Mouse (Mus musculus) spleen, embryonic (tissue): ENCODE measurements around the gene Cx3cr1.

ENCODE experiments used
- CTCF ChIA-PET: fragments of 350-600 bp; sonication (Branson Sonifier 250); formaldehyde crosslinking; loops from one replicate; lab custom pipeline; 2022; lab: Charles Lee

Cx3cr1 gene

DNA sequence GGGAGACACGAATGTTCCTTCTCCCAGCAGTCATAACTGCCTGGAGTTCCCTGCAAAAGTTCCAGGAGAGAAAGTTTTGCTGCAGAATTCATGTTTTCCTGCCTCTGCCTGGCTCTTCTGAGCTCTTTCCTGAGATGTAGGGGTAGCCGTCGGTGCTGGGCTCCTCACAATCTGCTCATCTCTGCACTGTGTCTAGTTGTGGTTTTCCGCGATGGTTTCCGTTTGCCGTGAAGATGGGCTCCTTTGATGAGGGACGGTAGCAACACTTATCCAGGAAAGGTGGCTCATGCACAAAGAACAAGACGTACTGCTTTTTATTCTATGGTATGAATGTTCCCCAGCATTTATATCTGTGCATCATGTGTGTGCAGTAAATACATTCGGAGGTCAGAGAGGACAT, 39.3 kb downstream of the Cx3cr1 start:
- CTCF ChIA-PET = no interaction called here

DNA sequence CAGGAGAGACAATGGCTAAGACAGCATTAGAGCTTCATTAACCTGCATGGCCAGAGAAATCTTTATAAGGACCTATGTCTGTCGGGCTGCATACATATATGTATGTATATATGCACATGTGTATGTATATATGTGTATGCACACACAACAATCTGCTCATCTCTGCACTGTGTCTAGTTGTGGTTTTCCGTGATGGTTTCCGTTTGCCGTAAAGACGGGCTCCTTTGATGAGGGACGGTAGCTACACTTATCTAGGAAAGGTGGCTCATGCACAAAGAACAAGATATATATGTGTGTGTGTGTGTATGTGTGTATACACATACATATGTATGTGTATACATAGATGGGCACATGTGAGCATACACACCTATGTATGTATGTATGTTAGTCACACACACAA, 39.8 kb downstream of the Cx3cr1 start:
- CTCF ChIA-PET = no interaction called here

DNA sequence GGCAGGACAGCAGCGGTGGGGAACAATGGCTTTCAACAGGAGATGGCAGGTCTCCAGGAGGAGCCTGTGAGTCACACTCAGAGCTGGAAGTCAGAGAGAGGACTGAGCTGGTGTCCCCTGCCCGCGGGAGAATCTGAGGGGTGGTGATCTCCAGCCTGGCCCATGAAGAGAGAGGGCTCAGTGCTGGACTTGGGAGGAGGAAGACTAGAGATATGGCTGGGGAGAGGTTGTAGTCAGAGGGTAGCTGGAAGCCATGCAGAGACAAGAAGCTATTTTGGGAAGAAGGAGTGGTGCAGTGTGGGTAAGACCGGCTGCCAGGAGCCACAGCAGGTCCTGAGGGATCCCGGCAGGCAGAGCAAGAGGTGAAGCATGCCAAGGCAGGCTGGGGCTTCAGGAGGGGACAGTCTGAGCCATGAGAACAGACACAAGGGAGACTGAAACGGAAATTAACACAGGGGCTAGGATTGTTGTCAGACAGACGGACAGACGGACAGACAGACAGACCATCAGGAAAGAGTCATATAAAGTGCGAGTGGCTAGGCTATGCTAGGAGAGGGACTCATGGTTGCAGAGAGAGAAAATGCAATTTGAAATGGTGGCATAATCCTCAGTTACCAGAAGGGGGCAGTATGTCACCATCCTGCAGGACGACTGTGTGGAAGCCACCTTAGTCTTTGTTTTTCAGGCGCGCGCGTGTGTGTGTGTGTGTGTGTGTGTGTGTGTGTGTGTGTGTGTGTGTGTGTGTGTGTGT, 42.1 kb downstream of the Cx3cr1 start:
- CTCF ChIA-PET = no interaction called here

DNA sequence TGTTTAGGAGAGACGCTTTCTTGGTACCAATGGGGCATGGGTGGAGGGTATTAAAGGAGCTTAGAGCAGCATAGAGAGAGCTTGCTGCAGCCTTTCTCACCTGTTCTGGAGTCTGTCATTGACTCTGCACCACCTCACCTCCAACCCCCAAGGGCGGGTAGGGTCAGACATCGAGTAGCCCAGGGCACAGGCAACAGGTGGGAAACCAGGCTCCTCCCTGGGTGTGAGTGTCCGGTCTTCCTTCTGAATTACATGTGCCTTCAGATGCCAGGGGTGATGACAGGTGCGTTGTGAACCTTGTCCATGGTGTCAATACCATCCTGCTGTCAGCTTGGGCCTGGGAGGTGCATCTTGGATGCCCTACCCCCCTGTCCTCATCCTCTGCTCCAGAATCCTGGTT, 45.1 kb downstream of the Cx3cr1 start:
- CTCF ChIA-PET = interaction anchor here (0.6 kb wide), 1 partner anchor 19 kb away, joined by 5 read pairs; no protein-coding TSS in a partner anchor

DNA sequence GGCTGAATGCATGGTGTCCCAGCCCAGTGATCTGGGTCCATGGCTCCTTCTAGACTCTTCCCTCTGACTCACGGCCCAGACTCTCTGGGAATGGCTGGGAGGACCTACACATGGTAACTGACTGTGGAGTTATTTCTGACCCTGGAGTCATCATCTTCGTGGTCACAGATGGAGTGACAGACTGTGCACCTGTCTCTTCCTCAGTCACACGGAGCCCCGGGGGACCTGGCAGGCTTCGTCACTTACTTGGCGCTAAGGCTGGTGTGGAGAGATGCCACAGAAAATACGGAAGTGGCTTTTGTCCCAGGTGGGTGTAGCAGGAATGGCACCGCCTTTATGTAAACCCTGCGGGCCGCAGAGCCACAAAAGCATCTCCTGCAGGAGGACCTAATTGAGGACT, 45.5 kb downstream of the Cx3cr1 start:
- CTCF ChIA-PET = no interaction called here

DNA sequence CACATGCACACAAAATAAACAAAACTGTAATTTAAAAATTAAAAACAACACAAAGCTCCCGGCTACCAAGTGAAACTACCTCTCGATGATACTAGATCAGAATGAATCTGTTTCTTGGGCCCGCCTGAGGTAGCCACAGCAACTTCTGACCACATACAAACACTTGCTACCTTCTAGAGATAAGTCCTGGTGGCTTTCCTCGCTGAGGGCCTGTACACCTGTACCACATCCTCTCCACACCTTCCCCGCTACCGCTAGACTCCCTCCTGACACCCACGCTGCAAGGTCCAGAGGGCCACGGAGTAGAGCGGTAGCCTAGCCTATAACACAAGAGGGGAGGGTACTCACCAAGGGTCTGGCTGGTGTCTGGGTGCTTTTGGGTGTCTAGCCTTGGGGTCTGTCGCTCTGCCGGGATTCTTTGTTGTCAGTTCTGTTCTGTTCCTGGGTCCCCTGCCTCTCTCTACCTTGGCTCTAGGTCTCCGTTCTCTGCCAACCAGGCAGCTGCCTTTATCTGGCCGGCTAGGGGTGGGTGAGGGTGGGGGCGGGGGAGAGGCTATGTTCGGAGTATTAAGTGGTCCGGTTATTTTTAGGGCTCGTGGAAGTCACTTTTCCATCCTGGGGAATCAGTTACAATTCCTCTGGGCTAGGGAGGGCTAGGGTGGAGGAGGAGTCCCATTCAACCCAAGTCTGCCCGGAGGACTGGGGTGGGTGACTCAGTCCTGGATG, 46.4 kb downstream of the Cx3cr1 start, which contains the start of gene Xirp1:
TSS of gene Xirp1 (minus strand) at position 513 of the 726 bp plus-strand sequence.
- CTCF ChIA-PET = no interaction called here

DNA sequence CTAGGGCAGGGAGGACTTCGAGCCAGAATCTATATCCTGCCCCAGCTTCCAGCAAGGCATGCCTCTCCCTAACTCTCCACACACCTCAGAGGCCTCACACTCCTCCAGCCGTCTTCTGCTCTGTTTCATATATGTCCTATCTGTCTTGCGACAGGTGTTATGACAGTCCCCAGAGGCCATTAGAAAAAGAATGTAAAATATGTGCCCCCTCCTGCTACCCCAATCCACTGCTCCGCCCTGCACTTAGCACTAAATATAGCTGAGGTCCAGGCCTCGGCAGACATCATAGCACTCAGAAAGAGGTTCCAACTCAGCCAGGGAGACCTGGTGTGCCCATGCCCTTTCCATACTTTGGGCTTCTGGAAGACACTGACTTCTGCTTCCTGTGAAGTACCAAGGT, 48.5 kb downstream of the Cx3cr1 start:
- CTCF ChIA-PET = no interaction called here

DNA sequence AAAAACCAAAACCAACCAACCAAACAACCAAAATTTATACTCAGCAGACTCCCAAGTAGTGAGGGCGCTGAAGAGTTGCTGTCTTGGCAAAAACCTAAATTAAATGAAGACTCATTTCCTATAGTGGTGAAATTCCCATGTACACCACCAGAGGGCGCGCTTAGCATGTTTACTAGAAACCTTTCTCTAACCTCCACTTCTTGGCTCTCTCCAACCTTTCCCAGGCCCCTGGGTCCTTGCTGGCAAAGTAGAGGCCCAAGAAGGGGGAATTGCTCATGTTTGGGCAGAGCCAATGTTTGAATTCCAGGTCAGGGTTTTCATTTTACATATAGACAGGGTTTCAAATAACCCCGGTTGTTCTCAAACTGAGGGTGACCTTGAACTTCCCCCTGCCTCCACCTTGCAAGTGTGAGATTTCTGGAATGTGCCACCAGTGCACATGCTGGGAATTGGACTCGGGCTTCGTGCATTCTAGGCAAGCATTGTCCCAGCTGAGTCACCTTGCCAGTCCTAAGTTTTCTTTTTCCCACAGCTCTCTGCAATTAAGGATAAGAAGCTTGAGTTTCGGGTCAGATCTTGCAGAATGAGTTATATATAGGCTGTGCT, 49.3 kb downstream of the Cx3cr1 start:
- CTCF ChIA-PET = no interaction called here

DNA sequence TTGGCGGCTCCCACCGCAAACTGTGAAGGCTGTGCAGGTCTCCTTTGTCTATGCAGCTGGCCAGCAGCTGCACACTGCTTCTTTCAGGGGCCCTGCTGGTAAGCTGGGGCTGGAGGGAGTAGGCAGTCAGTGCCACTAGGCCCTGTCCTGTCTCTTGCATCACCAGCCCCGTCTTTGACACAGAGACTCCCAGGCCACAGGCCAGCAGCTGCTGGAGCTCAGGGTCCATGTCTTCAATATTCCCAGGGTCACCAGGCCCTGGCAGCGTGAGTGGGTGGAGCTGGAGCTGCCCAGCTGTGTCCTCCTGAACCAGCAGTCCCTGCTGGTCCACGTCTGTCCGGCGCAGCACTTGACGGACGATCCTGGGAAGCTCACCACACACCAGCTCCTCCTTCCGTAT, 52.7 kb downstream of the Cx3cr1 start:
- CTCF ChIA-PET = interaction anchor here (0.5 kb wide), 1 partner anchor 1838 kb away, joined by 5 read pairs; no protein-coding TSS in a partner anchor

DNA sequence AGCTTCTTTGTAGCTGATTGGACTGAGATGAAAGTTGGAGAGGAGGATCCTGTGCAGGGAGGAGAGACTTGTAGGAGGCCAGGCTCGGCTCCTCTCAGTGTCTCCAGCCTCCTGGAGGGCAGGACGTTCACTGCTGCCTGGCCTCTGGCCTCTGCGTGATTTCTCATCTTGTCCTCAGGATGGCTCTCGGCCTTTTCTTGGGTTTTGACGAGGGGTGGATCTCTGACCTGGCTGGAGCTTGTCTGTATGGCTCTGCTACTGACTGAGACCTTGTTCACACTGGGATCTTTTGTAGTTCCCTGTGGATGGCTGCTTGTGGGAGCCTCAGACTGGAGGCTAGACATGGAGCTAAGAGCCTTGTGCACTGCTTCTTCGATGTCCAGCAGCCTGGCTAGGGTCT, 54.9 kb downstream of the Cx3cr1 start:
- CTCF ChIA-PET = no interaction called here

DNA sequence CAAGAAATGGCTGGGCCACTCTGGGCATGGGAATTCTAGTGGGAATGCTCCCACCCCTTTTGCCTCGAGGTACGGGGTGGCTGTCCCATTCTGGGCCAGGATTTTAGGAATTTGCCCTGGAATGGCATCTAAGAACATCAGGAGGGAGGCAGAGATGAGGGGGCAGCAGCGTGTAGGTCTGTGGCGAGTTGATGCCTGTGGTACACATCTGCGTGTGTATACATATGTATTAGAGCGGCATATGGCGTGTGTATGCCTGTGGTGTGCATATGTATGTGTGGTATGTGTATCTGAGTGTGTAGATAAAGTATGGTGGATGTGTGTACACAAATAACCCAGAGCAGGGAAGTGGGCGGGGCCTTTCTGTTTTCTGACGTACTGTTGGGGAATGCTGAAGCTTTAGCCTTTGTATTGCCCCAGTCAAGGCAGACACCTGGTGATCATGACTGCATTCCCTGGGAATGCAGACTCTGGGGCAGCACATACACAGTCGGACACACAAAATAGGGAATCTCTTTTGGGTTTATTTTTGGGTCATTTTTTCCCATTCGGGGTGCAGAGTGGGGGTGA, 56.3 kb downstream of the Cx3cr1 start:
- CTCF ChIA-PET = interaction anchor here (0.5 kb wide), 1 partner anchor 30 kb away, joined by 5 read pairs; no protein-coding TSS in a partner anchor

DNA sequence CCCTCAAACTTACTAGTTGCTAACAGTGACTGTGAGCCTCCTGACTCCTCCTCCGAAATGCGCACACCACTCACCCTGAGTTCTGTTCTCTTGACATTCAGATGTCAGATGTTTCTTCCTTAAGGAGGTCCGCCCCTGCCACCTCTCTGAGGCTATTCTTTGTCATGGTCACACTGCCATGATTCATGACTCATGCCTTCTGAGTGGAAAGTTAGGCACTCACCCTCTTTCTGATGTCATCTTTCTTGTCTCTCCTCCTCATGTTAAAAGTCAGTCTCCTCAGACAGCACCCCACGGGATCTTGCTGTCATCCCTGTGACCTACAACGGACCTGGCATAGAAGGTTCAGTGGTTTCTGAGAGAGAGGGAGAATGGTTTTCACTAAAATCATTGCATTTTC, 56.9 kb downstream of the Cx3cr1 start:
- CTCF ChIA-PET = no interaction called here

DNA sequence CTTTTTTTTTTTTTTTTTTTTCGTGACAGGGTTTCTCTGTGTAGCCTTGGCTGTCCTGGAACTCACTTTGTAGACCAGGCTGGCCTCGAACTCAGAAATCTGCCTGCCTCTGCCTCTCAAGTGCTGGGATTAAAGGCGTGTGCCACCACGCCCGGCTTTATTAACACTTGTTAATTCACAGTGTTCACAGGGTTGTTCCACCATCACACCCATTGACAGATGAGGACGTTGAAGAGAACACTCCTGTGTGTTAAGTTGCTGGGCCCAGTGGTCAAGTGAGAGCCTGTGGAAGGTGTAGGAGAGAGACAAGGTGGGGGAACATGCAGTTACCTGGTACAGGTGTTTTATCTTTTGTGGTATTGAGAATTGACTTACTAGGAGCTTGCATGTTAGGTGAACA, 57.5 kb downstream of the Cx3cr1 start:
- CTCF ChIA-PET = interaction anchor here (0.7 kb wide), 1 partner anchor 79 kb away, joined by 7 read pairs; no protein-coding TSS in a partner anchor

DNA sequence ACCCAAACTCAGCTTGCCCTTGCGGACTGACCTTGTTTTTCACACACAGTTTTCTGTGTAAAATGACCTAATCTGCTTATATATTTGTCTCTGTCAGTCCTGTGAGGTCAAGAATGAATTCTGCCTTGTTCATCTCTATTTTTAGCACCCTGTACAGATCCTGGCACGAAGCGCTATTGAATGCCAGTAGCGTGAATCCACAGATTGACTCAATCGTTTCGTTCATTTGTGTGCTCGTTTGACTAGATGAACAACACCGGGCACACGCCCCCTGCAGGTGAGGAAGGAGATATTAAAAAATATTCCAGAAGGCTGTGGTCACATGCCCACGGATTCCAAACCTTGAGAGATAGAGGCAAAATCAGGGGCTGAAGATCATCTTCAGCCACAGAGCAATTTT, 58.1 kb downstream of the Cx3cr1 start:
- CTCF ChIA-PET = interaction anchor here (0.7 kb wide), 1 partner anchor 78 kb away, joined by 7 read pairs; no protein-coding TSS in a partner anchor

DNA sequence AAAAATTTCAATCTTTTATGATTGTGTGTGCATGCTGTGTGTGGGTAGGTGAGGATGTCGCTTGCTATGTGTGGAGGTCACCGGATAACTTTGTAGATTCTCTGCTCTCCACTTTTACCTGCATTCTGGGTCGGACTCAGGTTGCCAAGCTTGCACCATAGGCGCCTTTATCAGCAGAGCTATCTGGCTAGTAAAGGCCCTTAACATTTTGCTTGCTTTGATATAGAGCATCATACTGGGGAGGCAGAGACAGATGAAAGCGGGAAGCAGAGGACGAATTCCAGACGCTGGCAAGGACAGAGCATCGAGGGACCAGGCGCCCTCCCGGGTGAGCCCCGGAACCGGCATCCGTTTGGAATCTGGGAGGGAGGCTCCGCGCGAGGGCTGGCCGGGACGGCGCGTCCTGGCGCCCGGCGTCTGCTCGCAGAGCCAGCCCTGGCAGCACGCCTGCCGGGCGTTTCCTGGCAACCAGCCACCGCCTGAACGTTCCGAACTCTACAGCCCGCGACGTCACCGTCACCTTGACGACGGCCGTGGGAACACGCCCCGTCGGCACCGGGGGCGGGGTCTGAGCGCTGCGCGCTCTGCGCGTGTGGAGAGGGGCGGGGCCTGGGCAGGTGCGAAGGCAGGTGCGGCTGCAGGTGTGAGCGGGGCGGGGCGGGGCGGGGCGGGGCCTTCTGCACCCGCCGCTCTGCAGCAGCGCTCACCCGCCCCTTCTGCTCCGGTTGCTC, 58.7 kb downstream of the Cx3cr1 start:
- CTCF ChIA-PET = no interaction called here

DNA sequence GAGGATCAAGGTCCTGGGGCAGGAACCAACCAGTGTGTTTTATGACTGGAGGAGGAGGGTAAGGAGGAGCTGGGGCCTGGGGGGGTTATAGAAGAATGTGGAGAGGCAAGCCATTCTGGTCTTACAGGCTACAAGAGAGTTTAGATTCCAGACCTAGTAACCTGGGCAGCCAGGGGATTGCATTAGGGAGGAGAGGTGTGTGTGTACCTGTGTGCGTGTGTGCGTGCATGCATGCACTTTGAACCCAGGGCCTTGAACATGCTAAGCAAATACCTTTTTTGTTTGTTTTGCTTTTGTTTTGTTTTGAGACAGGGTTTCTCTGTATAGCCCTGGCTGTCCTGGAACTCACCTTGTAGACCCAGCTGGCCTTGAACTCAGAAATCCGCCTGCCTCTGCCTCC, 59.8 kb downstream of the Cx3cr1 start:
- CTCF ChIA-PET = interaction anchor here (1.3 kb wide), 1 partner anchor 9 kb away, joined by 3 read pairs; no protein-coding TSS in a partner anchor

DNA sequence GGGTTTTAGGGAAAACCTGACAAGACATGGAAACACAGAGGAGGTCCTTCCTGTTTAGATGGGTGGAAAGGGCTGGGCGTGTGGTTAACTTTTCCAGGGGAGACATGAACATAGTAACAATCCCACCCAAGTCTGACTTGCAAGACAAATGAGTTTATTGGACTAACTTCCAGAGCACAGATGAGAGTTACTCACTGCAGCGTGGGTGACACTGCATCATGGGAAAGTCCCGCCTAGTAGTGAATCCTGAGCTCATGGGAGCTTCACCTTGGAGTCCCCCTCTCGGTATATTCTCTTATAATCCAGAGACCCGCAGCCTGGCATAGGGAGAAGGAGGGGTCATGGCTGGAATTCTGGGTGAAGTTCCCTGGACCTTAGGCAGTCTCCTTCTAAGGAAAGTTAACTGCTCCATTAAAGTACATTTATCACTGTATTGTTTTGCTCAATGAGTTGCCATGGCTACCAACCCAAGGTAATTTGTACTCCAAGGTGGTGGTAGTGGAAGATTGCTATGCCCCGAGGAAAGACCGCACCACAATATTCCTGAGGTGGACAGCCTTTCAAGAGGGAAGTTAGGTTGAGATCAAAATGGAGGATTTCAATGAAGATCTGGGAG, 60.3 kb downstream of the Cx3cr1 start:
- CTCF ChIA-PET = interaction anchor here (0.7 to 1.3 kb wide), 2 partner anchors 8 to 10 kb away, joined by 3 read pairs; no protein-coding TSS in a partner anchor

DNA sequence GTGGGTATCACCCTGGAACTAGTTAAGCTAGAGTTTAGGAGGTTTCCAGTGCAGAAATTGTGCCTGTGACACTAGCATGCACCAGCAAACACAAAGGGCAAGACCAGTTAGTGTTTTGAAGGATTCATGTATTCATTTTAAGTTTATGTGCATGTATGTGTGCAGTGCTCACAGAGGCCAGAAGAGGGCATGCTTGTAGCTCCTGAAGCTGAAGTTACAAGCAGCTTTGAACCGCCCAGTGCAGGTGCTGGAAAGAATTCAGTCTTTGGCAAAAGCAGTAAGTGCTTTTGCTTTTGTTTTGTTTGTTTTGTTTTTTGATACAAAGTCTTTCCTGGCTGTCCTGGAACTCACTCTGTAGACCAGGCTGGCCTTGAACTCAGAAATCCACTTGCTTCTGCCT, 61.8 kb downstream of the Cx3cr1 start:
- CTCF ChIA-PET = no interaction called here

DNA sequence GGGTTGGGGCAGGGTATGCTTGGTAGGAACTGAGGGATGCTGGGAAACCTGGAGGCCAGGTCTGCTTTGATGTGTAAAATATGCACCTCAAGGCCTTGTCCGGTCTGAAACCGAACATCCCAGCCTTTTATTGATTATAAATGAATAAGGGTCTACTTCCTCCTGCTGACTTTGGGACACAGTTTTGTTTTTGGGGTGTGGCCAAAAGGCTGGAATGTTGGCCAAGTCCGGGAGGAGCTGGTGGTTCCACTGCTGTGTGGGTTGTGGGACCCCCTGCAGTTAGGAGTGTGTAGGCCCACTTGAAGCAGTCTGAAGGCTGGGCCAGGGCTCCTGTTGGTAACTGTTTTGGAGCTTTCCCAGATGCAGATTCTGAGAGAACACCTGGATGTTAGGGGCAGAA, 63.7 kb downstream of the Cx3cr1 start:
- CTCF ChIA-PET = interaction anchor here (0.8 kb wide), 1 partner anchor 48 kb away, joined by 3 read pairs; no protein-coding TSS in a partner anchor

DNA sequence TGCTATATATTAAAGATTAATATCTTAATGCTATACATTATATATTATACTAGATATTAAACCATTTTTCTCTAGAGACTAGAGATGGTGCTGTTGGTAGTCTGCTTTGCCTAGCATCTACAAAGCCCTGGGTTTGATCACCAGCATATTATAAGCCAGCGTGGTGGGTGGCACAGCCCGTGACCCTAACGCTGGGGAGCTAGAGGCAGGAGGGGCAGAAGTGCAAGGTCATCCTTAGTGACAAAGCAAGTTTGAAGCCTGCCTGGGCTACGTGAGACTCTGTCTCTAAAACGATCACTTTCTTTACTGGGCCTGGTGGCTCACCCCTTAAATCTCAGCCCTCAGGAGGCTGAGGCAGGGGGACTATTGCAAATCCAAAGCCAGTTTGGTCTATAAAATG, 66.8 kb downstream of the Cx3cr1 start:
- CTCF ChIA-PET = no interaction called here
